ENCODE assay signal across 9 mouse cellular contexts in genomic region chr1:152779071-152779737, GRCm38 (mm10). TPM values are rescaled to one million over a fixed set of nuclear protein-coding genes. Genes with fewer than 3 reads are reported as not detected.
DNase-seq lines count a peak whose midpoint lies in the region; ATAC-seq and TF ChIP-seq lines count a peak whose summit lies in the region.
"Had no signal": no experiment of that assay in that cellular context is flagged by ENCODE, and none has a peak within 500 bp of the region (broad histone marks: within the 10 kb centered on the region; RNA-seq: fewer than 3 reads in every experiment).

No protein-coding gene starts in this region.

- ATAC-seq in G1E (ENCODE audit: extremely low read depth, insufficient number of reproducible peaks, low FRiP score, poor library complexity, severe bottlenecking) = peak; percentile 59
- peak; percentile 75; the same call in 1 of the 2 replicates for ATAC-seq in forebrain, embryonic 13.5 days
- ATAC-seq in lung, embryonic 16.5 days (ENCODE audit: low read depth) = peak; percentile 81

- 41% methylated on average over 10 of the region's 10 CpGs for WGBS in forebrain, embryonic 13.5 days
- 24% methylated on average over 10 of the region's 10 CpGs for WGBS in lung, embryonic 16.5 days

- no peak overlapping the region for H3K4me2 ChIP-seq in forebrain, embryonic 13.5 days
- no peak overlapping the region for H3K4me2 ChIP-seq in lung, embryonic 16.5 days (ENCODE audit: low read depth, low read length)

- peaks cover 29% of the 10 kb centered on the region for H3K36me3 ChIP-seq in G1E (replicated peaks)
- H3K36me3 ChIP-seq in forebrain, embryonic 13.5 days (ENCODE audit: poor library complexity, severe bottlenecking) = peaks cover 25% of the 10 kb centered on the region
- peaks cover 4% of the 10 kb centered on the region for H3K36me3 ChIP-seq in lung, embryonic 16.5 days (ENCODE audit: control insufficient read depth, insufficient read depth, low read length)

- DNase-seq in G1E (ENCODE audit: low spot score) = peak; percentile 51
- peak; percentile 58 for DNase-seq in c-Kit-positive CD71-positive TER-119-negative erythroid progenitor cells, embryonic 14.5 days (ENCODE audit: low read depth)
- DNase-seq in heart, postnatal 4 days = peak; percentile 84
- peak; percentile 41 for DNase-seq in layer of hippocampus, adult 9-10 months (ENCODE audit: low spot score)
- peak; percentile 81 for DNase-seq in retina, embryonic 14.5 days (ENCODE audit: low spot score)
- peak; percentile 81 for DNase-seq in thymus, postnatal 4 days

- H3K9me3 ChIP-seq in G1E (replicated peaks) = no peaks in the 10 kb centered on the region
- no peaks in the 10 kb centered on the region for H3K9me3 ChIP-seq in forebrain, embryonic 13.5 days (replicated peaks)
- H3K9me3 ChIP-seq in lung, embryonic 16.5 days (ENCODE audit: control insufficient read depth, low read length) = no peaks in the 10 kb centered on the region

- peaks cover 6% of the 10 kb centered on the region for H3K4me1 ChIP-seq in G1E (ENCODE audit: insufficient read depth, low read depth, low read length)
- no peaks in the 10 kb centered on the region for H3K4me1 ChIP-seq in forebrain, embryonic 13.5 days
- H3K4me1 ChIP-seq in lung, embryonic 16.5 days (replicated peaks; ENCODE audit: control insufficient read depth, insufficient read depth, low read length) = no peaks in the 10 kb centered on the region

- no peak overlapping the region for H3K4me3 ChIP-seq in G1E (ENCODE audit: low read depth, low read length)
- no peak overlapping the region for H3K4me3 ChIP-seq in forebrain, embryonic 13.5 days
- no peak overlapping the region for H3K4me3 ChIP-seq in lung, embryonic 16.5 days (ENCODE audit: low read length)

- no peak overlapping the region for H3K9ac ChIP-seq in forebrain, embryonic 13.5 days
- H3K9ac ChIP-seq in lung, embryonic 16.5 days (ENCODE audit: low read length) = no peak overlapping the region

- H3K27ac ChIP-seq in forebrain, embryonic 13.5 days = no peak overlapping the region
- no peak overlapping the region for H3K27ac ChIP-seq in lung, embryonic 16.5 days (ENCODE audit: low read length)

- peak; percentile 83 for TF ChIP-seq CTCF in G1E (IDR thresholded peaks at IDR 0.05; ENCODE audit: low read depth, low read length)

- H3K27me3 ChIP-seq in G1E (ENCODE audit: insufficient read depth, low read length) = peaks cover 3% of the 10 kb centered on the region; the same call in 1 of the 2 replicates
- H3K27me3 ChIP-seq in forebrain, embryonic 13.5 days = no peaks in the 10 kb centered on the region
- no peaks in the 10 kb centered on the region for H3K27me3 ChIP-seq in lung, embryonic 16.5 days (ENCODE audit: control insufficient read depth, insufficient read depth, low read depth, low read length)

RNA-seq across cellular contexts. Expression of gene Arpc5, which starts 12.9 kb away (rescaled TPM):
- total RNA-seq in G1E (2014; fragmentation: Nextera tagmentation) (280 and 292 TPM in 2 replicates), G1E (2017) (307 and 358 TPM in 2 replicates)
- 283 and 369 TPM in 2 replicates for polyA plus RNA-seq in G1E (2012)
- 299 and 312 TPM in 2 replicates for polyA plus RNA-seq in forebrain, embryonic 13.5 days (2015; fragmentation: Nextera tagmentation; extraction: Ambion mirVana)
- 100 to 1,000 TPM in 1 of 2 experiments, 10 to 100 TPM in 1; 98.7 to 103 TPM for total RNA-seq in heart, postnatal 4 days (2021)
- polyA plus RNA-seq in lung, embryonic 16.5 days (2015; fragmentation: Nextera tagmentation; extraction: Ambion mirVana) = 274 and 285 TPM in 2 replicates

RNA-seq across cellular contexts. Expression of gene Rgl1, which starts 13.1 kb away (rescaled TPM):
- total RNA-seq in G1E (2014; fragmentation: Nextera tagmentation) (2.2 and 4.0 TPM in 2 replicates), G1E (2017) (4.8 and 5.7 TPM in 2 replicates)
- 0.21 and 0.26 TPM in 2 replicates for polyA plus RNA-seq in G1E (2012)
- 15.8 and 18.5 TPM in 2 replicates for polyA plus RNA-seq in forebrain, embryonic 13.5 days (2015; fragmentation: Nextera tagmentation; extraction: Ambion mirVana)
- total RNA-seq in heart, postnatal 4 days (2021) = 10 to 100 TPM; 70.8 to 73.7 TPM
- polyA plus RNA-seq in lung, embryonic 16.5 days (2015; fragmentation: Nextera tagmentation; extraction: Ambion mirVana) = 49.1 and 53.4 TPM in 2 replicates

RNA-seq across cellular contexts. Expression of gene Ncf2, which starts 20.8 kb away (rescaled TPM):
- total RNA-seq in G1E (2014; fragmentation: Nextera tagmentation) (66.1 and 77.5 TPM in 2 replicates), G1E (2017) (70.4 and 80.7 TPM in 2 replicates)
- 3.5 and 4.7 TPM in 2 replicates for polyA plus RNA-seq in G1E (2012)
- 1.9 and 2.3 TPM in 2 replicates for polyA plus RNA-seq in forebrain, embryonic 13.5 days (2015; fragmentation: Nextera tagmentation; extraction: Ambion mirVana)
- total RNA-seq in heart, postnatal 4 days (2021) = 1 to 10 TPM; 2.1 to 3.0 TPM
- polyA plus RNA-seq in lung, embryonic 16.5 days (2015; fragmentation: Nextera tagmentation; extraction: Ambion mirVana) = 5.5 and 5.9 TPM in 2 replicates

RNA-seq across cellular contexts. Expression of gene Apobec4, which starts 28.9 kb away (rescaled TPM):
- not detected in 2 replicates for total RNA-seq in G1E (2014; fragmentation: Nextera tagmentation)
- total RNA-seq in G1E (2017) = 0.33 TPM in 1 of 2 replicates, not detected in the other
- not detected in 2 replicates for polyA plus RNA-seq in G1E (2012)
- 0.14 TPM in 1 of 2 replicates, not detected in the other for polyA plus RNA-seq in forebrain, embryonic 13.5 days (2015; fragmentation: Nextera tagmentation; extraction: Ambion mirVana)
- total RNA-seq in heart, postnatal 4 days (2021) = not detected
- polyA plus RNA-seq in lung, embryonic 16.5 days (2015; fragmentation: Nextera tagmentation; extraction: Ambion mirVana) = 0.25 and 0.39 TPM in 2 replicates
- total RNA-seq: gastrocnemius, postnatal 4 days had no signal

Comparison
In these comparisons a context has a peak if more than half of its experiments do, and no peak if none do; other contexts are left out.
1. RNA of gene Rgl1, which starts 13.1 kb away (polyA plus RNA-seq): 49.1 to 53.4 TPM in lung, embryonic 16.5 days and 15.8 to 18.5 TPM in forebrain, embryonic 13.5 days; 0.21 to 0.26 TPM in G1E; every median in the first group is over 10 times any median in the second.
2. Peak in every context shown above with its lines, with median percentiles within 50 percentile points of each other: ATAC-seq and DNase-seq.